Mouse (Mus musculus): ENCODE measurements at regions not wholly inside any gene's neighbourhood (a gene's known extent, or its start where the extent isn't known, plus 50 kb on each side); places are given as distances from the start of the nearest gene placed in this dataset.

GRCm38 (mm10) chr5:39374199-39374598 is 381.1 kb downstream of the Hs3st1 start:
- TF ChIP-seq CHD2 (IDR thresholded peaks at IDR 0.05; ENCODE audit: low read depth, low read length) (no peak), ZNF384 (IDR thresholded peaks at IDR 0.05; ENCODE audit: low read depth, low read length) (no peak), MAFK (IDR thresholded peaks at IDR 0.05; ENCODE audit: insufficient read depth, low read depth, low read length) (no peak), HCFC1 (IDR thresholded peaks at IDR 0.05; ENCODE audit: borderline replicate concordance, insufficient read depth, low read length) (no peak)

Measured in ES-E14 (cell line).